Mouse (Mus musculus) naive thymus-derived CD4-positive, alpha-beta T cell, adult 2 months (primary cell): ENCODE measurements around the gene Grin2a.

Experiments
- DNase-seq: peaks from one replicate; pipeline ENCODE4 v3.0.0-alpha.2; 2011; ENCODE audit warnings: low read depth

Grin2a gene

GRCm38 (mm10) chr16:9994951-9995813 is at the start of gene Grin2a:
Gene Grin2a, minus strand, starts transcription at chr16:9995560.
- no peak for DNase-seq

GRCm38 (mm10) chr16:10035582-10036215 is 40.3 kb upstream of the Grin2a start:
- no peak for DNase-seq

GRCm38 (mm10) chr16:10033416-10033979 is 38.1 kb upstream of the Grin2a start:
- no peak for DNase-seq

DNA sequence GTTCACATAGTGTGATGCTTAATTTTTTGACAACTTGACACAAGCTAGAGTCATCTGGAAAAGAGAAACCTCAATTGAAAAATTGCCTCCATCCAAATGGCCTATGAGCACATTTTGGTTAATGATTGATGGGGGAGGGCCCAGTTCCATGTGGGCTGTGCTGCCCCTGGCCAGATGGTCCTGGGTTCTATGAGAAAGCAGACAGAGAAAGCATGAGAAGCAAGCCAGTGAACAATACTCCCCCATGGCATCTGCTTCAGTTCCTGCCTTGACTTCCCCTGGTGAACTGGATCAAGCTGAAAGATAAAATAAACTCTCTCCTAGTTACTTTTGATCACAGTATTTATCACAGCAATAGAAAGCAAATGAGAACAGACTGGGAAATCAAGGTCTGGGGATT is 36.5 kb upstream of the Grin2a start:
- DNase-seq, result no peak

- DNase-seq, result no peak
Measured at GRCm38 (mm10) chr16:10026741-10027140, 31.4 kb upstream of the Grin2a start.

- no peak for DNase-seq
Measured at GRCm38 (mm10) chr16:10009743-10010142, 14.4 kb upstream of the Grin2a start.

DNA sequence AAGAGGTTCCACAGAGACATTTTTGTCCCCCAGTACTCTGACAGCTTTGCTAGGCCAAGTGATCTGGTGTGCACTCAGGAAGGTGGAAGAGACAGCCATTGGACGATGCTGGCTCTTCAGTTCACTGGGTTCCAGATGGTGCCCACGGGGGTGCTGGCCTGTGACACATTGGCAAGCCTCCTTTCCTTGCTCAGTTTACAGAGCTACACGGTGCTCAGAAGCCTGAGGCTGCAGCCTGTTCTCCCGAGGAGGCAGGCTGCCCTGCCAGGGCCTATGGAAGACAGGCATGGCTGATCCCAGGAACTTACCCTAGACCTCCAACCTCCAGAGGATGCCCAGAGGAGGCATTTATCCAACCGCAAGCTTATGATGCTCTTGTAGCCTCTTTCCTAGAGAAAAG is 10.2 kb upstream of the Grin2a start:
- no peak for DNase-seq

DNA sequence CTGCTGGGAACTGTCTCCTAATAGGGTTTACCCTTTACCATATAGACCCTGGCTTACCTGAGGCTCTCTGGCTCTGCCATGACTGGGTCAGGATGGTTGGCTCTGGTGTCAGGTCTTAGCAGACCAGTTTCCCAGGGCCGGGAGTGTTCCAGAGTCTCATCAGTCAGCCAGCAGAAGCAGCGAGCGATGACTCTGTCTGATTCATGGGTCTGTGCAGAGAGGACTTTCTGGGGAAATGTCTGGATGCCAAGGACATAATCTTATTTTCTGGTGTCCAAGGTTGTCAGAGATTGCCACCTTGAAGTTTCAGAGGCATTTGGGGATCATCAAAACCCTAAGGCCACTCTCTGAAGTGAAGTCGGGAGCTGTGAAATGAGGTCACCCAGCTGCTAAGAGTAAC is 8.7 kb upstream of the Grin2a start:
- DNase-seq, result no peak

GRCm38 (mm10) chr16:10003001-10003400 is 7.6 kb upstream of the Grin2a start:
- no peak for DNase-seq

DNA sequence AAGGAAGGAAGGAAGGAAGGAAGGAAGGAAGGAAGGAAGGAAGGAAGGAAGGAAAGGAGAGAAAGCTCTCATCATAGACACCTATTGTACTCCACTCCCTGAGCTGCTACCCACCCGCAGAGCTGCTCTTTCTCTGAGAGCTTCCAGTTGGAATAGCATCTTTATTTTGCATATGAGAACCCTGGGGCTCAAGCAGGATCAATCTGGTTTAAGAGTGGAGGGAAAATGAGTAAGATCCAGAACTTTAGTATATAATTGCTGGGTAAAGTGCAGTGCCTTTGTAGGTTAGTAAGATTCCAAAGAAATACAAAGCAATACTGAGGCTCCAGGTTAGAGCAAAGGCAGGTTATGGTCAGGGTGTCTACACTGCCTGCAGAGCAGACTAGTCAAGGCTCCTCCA is 6.2 kb upstream of the Grin2a start:
- no peak for DNase-seq

DNA sequence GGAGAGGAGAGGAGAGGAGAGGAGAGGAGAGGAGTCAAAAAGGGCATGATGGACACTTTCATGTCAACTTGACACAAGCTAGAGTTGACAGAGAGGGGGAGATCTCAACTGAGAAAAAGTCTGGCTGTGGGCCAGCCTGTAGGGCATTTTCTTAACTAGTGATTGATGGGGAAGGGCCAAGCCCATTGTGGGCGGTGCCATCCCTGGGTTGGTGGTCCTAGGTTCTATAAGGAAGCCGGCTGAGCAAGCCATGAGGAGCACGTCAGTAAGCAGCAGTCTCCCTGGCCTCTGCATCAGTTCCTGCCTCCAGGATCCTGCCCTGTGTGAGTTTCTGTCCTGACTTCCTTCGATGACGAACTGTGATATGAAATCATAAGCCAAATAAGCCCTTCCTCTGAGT is 4.6 kb upstream of the Grin2a start:
- DNase-seq, result no peak

DNA sequence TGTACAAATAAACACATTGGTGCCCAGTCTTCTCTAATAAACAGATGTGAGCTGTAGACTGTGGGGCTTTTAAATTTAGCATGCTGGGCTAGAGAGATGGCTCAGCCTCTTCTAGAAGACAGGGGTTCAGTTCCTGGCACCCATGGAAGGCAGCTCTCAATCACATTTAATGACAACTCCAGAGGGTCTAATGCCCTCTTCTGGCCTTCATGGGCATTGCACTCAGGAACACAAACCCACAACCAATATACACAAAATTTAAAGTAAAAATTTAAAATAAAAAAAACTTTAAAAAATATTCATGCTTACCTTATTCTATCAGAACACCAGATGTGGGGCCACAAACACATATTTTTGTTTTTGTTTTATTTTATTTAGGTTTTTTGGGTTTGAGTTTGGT is 2.6 kb upstream of the Grin2a start:
- DNase-seq, result no peak

DNA sequence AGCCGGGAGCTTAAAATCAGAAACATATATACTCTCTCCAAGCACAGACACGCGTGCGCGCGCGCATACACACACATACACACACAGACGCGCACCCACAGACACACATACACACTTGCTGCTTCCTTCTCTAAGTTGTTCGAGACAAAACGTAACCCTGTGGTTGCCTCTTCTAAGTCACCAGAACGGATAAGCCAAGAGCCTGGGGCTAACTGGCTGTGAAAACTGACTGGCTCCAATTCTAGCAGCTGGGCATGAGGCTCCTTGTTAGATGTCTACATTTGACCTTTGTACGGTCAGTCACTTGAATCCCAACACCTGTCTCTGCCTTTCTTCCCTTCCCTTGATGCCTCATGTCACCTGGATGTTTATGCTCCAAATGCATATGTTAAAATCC is 452 bp upstream of the Grin2a start:
- no peak for DNase-seq

DNA sequence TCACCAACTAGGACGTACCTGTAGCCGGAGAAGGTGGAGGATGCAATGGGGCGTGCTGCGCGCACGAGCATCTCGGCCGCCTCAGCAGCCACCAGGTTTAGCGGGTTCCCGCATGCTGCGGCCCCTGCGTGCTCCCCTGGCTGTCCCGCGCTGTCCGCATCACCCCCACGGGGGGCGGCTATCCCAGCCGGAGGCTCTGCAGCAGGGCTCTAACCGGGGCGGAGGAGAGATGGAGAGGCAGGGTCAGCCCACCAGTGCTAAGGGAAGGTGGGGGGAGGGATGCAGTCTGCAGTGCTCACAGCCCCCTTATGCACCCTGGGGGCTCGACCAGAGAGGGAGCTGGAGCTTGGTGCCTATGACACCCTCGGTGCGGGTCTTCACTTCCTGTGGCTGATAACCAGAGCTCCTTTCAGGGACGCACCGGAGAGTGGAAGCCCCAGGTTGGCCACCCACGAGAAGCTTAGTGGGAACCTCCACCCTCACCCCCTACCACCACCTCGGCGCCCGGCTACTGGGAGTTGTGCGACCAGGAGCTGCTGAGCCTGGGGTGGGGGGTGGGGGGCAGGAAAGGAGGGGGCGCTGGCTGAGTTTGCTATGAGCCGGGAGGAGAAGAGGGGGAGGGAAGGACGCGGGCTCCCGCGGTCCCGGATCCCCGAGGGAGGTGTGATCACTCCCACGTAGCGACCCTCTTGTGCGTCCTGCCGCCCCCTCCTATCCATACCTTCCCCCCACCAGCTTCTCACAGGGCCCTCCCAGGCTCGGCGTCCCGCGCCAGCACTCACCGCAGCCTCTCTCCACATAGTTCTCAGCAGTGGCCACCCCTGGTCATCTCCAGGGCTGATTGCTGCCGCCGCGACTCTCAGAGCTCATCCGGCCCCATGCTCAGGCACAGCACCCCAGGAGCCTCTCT is 1.1 kb downstream of the Grin2a start:
- no peak for DNase-seq

DNA sequence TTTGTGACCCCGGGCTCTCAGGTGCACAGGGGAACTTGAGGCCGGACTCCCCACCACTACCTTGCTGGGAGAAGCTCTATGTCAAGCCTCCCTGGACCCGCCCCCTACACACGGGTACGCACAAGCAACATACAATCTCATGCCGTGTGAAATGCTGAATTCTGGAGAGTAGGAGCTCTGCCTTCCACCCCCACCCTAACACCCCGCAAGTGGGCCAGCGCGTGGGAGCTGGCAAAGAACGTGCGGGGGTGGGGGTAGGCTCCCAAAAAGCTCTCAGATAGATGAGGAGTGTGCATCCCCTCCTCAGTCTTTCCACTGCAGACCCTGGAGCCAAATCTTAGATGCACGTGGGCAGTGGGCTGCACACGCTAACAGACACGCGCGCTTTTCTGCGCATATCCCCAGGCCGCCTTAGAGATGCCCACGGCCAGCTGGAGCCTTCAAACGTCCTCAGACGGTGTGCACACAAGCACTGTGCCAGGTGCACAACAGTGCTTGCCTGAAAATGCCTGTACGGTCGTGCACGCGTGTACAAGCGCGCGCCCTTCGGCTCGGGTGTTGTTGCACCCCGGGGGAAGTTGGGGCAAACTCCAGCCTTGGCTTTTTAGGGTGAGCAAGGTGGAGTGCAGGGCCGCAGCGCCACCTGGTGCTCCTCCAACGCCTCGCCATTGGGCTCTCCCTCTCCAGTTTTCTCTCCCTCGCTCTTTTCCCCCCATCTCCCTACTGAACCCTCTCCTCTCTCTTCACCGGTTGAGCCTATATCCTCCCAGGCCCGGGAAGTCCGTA is 1.9 kb downstream of the Grin2a start:
- DNase-seq, result no peak

GRCm38 (mm10) chr16:9992773-9993221 is 2.6 kb downstream of the Grin2a start:
- no peak for DNase-seq

DNA sequence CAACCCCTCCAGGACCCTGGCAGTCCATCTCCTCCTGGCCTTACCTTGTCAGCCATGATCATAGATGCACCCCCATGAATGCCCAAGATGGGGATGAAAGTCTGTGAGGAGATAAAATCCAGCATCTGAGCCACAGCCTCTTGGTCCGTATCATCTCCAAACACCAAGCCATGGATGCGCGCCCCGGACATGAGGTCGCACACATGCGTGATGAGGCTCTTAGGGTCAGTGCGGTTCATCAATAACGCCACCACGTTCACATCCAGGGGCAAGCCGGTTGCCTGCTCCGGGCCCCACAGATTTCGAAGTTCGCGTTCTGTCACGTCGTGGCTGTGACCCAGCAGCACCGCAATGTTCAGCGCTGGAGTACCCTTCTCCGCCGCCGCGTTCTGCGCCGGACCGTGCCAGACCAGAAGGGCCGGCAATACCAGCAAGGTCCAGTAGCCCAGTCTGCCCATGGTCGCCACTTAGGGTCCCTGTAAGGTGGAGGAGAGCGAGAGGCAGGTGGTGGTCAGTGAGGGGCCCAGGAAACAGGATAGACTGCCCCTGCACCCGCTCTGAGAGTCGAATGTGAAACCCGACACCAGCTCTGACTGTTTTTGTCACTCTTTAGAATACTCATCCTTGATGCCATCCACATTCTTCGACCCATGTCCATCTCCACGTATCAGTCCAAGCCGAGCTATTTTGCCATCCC is 3.1 kb downstream of the Grin2a start:
- DNase-seq, result no peak

- no peak for DNase-seq
Measured at GRCm38 (mm10) chr16:9985041-9985440, 10.3 kb downstream of the Grin2a start.

GRCm38 (mm10) chr16:9980641-9981040 is 14.7 kb downstream of the Grin2a start:
- no peak for DNase-seq

DNA sequence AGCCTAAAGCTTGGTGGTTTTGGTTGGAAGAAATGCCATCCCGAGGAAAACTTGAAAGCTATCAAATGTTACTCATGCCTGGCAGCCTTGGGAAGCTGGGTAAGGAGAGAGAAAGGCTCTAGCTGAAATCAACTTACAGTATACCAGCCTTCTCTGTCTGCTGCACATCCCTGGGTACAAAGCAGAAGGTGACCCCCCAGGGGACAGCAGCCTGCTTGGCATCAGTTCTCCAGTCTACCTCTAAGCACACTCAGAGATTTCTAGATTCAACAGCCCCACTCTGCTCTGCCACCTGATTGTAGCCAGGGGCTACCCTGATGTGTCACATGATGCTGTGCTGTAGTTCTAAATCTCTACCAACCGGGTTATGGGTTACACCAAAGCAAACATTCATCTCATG is 17.2 kb downstream of the Grin2a start:
- DNase-seq, result no peak

DNA sequence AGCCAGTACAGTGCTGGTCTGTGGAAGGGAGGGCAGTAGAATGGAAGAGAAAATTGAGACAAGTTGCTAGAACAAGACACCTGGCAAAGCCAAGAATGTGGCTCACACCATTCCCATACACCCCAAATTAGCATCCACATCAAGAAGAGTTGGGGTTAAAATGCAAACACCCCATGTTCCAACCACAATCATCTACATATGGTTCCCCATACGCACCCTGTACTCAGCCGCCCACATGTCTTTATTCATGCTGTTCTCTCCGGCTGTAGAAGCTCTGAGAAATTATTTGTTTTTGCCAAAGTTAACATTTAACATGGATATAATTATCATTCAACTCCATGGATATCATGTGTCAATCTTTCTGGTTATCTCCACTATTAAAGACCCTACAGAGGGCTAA is 22.7 kb downstream of the Grin2a start:
- DNase-seq, result no peak
